Mouse (Mus musculus): ENCODE data around the gene Hist2h3c2. TPM values are rescaled to one million over a fixed set of nuclear protein-coding genes. Genes with fewer than 3 reads are reported as not detected.

Gene Hist2h3c2
- total and polyA plus RNA-seq, 3 experiments = 1.3 to 1,173 (median 15.3) TPM

DNA sequence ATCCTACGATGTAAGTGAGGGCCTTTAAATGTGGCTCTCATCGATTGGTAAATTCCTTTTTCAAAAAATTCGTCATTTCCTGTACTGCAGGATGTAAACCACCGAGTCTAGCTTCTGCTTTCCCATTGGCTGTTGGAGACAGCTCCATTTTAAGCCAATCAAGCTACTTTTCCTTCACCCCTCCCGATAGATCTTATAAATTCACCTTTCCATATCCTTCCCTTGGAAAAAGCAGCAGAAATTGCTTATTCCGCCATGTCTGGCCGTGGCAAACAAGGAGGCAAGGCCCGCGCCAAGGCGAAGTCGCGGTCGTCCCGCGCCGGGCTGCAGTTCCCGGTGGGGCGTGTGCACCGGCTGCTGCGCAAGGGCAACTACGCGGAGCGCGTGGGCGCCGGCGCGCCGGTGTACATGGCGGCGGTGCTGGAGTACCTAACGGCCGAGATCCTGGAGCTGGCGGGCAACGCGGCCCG, 19.2 kb downstream of the Hist2h3c2 start, which contains the start of the genes Bola1 and Hist2h2ab:
TSS of gene Bola1 (minus strand) at position 49 of the 470 bp plus-strand sequence.
TSS of gene Hist2h2ab (plus strand) at position 205 of the 470 bp plus-strand sequence.
- TF ChIP-seq MYC (IDR thresholded peaks at IDR 0.05; ENCODE audit: low read depth, low read length) = peak; percentile 65
- peak; percentile 10; the same call in 1 of the 2 replicates for TF ChIP-seq CHD2 (IDR thresholded peaks at IDR 0.05; ENCODE audit: low read length)
- peak; percentile 95 for TF ChIP-seq TBP (conservative IDR thresholded peaks at IDR 0.05; ENCODE audit: low read depth, low read length)
- TF ChIP-seq MAX (IDR thresholded peaks at IDR 0.05; ENCODE audit: low read length) = peak; percentile 77
- TF ChIP-seq TCF12 (IDR thresholded peaks at IDR 0.05; ENCODE audit: low read depth, low read length) = peak; percentile 63; the same call in 1 of the 2 replicates
- no peak for TF ChIP-seq SMC3 (IDR thresholded peaks at IDR 0.05; ENCODE audit: low read depth, low read length)
- TF ChIP-seq USF2 (conservative IDR thresholded peaks at IDR 0.05; ENCODE audit: low read depth, low read length) = no peak
- TF ChIP-seq CHD1 (IDR thresholded peaks at IDR 0.05; ENCODE audit: low read depth, low read length) = peak; percentile 42; the same call in 1 of the 2 replicates
- peak; percentile 85 for TF ChIP-seq MXI1 (IDR thresholded peaks at IDR 0.05; ENCODE audit: low read depth, low read length)
- peak; percentile 88; the same call in 1 of the 2 replicates for TF ChIP-seq RCOR1 (conservative IDR thresholded peaks at IDR 0.05; ENCODE audit: low read depth, low read length)
- TF ChIP-seq NRF1 (IDR thresholded peaks at IDR 0.05; ENCODE audit: low read depth, low read length) = peak; percentile 75
- no peak for TF ChIP-seq RAD21 (IDR thresholded peaks at IDR 0.05; ENCODE audit: low read depth, low read length)
- TF ChIP-seq KAT2A (IDR thresholded peaks at IDR 0.05; ENCODE audit: insufficient replicate concordance, low read length) = 0 out of 2 replicates have a peak, but pooled peaks have one; percentile 59
- TF ChIP-seq PAX5 (IDR thresholded peaks at IDR 0.05; ENCODE audit: low read length) = no peak
- peak; percentile 29; the same call in 1 of the 2 replicates for TF ChIP-seq ELF1 (IDR thresholded peaks at IDR 0.05; ENCODE audit: low read depth, low read length)
- peak; percentile 83 for TF ChIP-seq NELFE (IDR thresholded peaks at IDR 0.05; ENCODE audit: low read depth, low read length)
- TF ChIP-seq ETS1 (conservative IDR thresholded peaks at IDR 0.05; ENCODE audit: low read depth, low read length) = peak; percentile 9; the same call in 1 of the 2 replicates
- 0 out of 2 replicates have a peak, but pooled peaks have one; percentile 54 for TF ChIP-seq E2F4 (IDR thresholded peaks at IDR 0.05; ENCODE audit: insufficient replicate concordance, low read depth, low read length)
- TF ChIP-seq MAFK (IDR thresholded peaks at IDR 0.05; ENCODE audit: insufficient replicate concordance, low read length) = 0 out of 2 replicates have a peak, but pooled peaks have one; percentile 37
- TF ChIP-seq POLR2AphosphoS2 (IDR thresholded peaks at IDR 0.05; ENCODE audit: low read depth, low read length) = no peak; the same call in 1 of the 2 replicates
- peak; percentile 31; the same call in 1 of the 2 replicates for TF ChIP-seq BHLHE40 (IDR thresholded peaks at IDR 0.05; ENCODE audit: low read depth, low read length)
- TF ChIP-seq EP300 (IDR thresholded peaks at IDR 0.05; ENCODE audit: low read length) = peak; percentile 41; the same call in 1 of the 2 replicates
- TF ChIP-seq HCFC1 (IDR thresholded peaks at IDR 0.05; ENCODE audit: low read depth, low read length) = peak; percentile 68
- TF ChIP-seq GABPA (IDR thresholded peaks at IDR 0.05; ENCODE audit: insufficient replicate concordance, low read depth, low read length) = no peak
- peak; percentile 64; the same call in 1 of the 2 replicates for TF ChIP-seq SIN3A (IDR thresholded peaks at IDR 0.05; ENCODE audit: low read length)
- 0 out of 2 replicates have a peak, but pooled peaks have one; percentile 18 for TF ChIP-seq MEF2A (IDR thresholded peaks at IDR 0.05; ENCODE audit: borderline replicate concordance, low read depth, low read length)
- 0 out of 2 replicates have a peak, but pooled peaks have one; percentile 7 for TF ChIP-seq JUND (conservative IDR thresholded peaks at IDR 0.05; ENCODE audit: low read depth, low read length)
- TF ChIP-seq MAZ (IDR thresholded peaks at IDR 0.05; ENCODE audit: low read depth, low read length) = peak; percentile 88
- peak; percentile 95; the same call in 1 of the 2 replicates for TF ChIP-seq ZMIZ1 (IDR thresholded peaks at IDR 0.05; ENCODE audit: low read depth, low read length)
- no peak for TF ChIP-seq ZKSCAN1 (IDR thresholded peaks at IDR 0.05; ENCODE audit: borderline replicate concordance, low read depth, low read length)
- TF ChIP-seq IRF4 (IDR thresholded peaks at IDR 0.05; ENCODE audit: low read depth, low read length) = peak; percentile 41; the same call in 1 of the 2 replicates
- TF ChIP-seq POLR2A (IDR thresholded peaks at IDR 0.05; ENCODE audit: low read depth, low read length) = peak; percentile 89
- Histone ChIP-seq H3K36me3 (replicated peaks in 1 of 2; ENCODE audit: control insufficient read depth in 1 of 2, insufficient read depth in 1 of 2, low read length in 1 of 2) (no peaks in the 10 kb centered on the region), H3K9me3 (replicated peaks; ENCODE audit: low read length) (no peaks in the 10 kb centered on the region), H3K4me3 (replicated peaks in 1 of 3; ENCODE audit: low read depth in 2 of 3, low read length in 2 of 3, poor library complexity in 1 of 3) (peak within 1 kb of the TSS; percentile 62 to 75 (median 73)), H3K27me3 (replicated peaks) (no peaks in the 10 kb centered on the region), H3K27ac (ENCODE audit: insufficient read depth, low read depth) (peak within 1 kb of the TSS; percentile 99), H3K4me2 (ENCODE audit: insufficient read depth, low read depth, poor library complexity, severe bottlenecking) (peak within 1 kb of the TSS; percentile 86), H3K79me2 (replicated peaks; ENCODE audit: control insufficient read depth, extremely low read depth, insufficient read depth, poor library complexity, severe bottlenecking) (peaks cover 16% of the 10 kb centered on the region), H3K9ac (ENCODE audit: insufficient read depth, low read depth) (peak within 1 kb of the TSS; percentile 99), H3K4me1 (ENCODE audit: control insufficient read depth in 1 of 2, insufficient read depth in 2 of 2) (peaks cover 2 to 32% of the 10 kb centered on the region in 2 experiments; a peak in 3 of 4 replicates)
- in situ Hi-C loops (cut with MboI; ENCODE audit: low pct_ligation_motif_present, low pct_unique_long_range_greater_than_20kb, low sequenced_read_pairs) (loop anchor here (10.0 kb wide), 2 partner anchors 255 to 565 kb away; partner anchors contain the start of gene Mcl1), dilution Hi-C loops (cut with MboI; ENCODE audit: extremely low pct_ligation_motif_present, extremely low pct_unique_long_range_greater_than_20kb, low sequenced_read_pairs) (no loop called here)
- peak; percentile 88 for DNase-seq (ENCODE audit: extremely low read depth)
